Mouse (Mus musculus): ENCODE measurements around the gene G0s2. TPM values are rescaled to one million over a fixed set of nuclear protein-coding genes. Genes with fewer than 3 reads are reported as not detected.

Gene G0s2
- total and polyA plus RNA-seq, 3 experiments = 44.8 to 229 (median 57.9) TPM

GRCm38 (mm10) chr1:193227537-193227936 is 45.5 kb downstream of the G0s2 start:
- peaks cover 1% of the 10 kb centered on the region; the same call in 1 of the 2 replicates for H3K4me1 ChIP-seq (ENCODE audit: control insufficient read depth, insufficient read depth, low read length)
- no peak overlapping the region for H3K4me3 ChIP-seq
- no peak for TF ChIP-seq POLR2A (IDR thresholded peaks at IDR 0.05; ENCODE audit: insufficient read depth, low read depth, low read length)
- no peak for TF ChIP-seq EP300 (IDR thresholded peaks at IDR 0.05; ENCODE audit: insufficient read depth, low read depth, low read length)
- TF ChIP-seq CTCF (IDR thresholded peaks at IDR 0.05) = no peak
- H3K27ac ChIP-seq = no peak overlapping the region
- no peaks in the 10 kb centered on the region for H3K79me2 ChIP-seq (replicated peaks; ENCODE audit: control insufficient read depth, insufficient read depth, low read length)
- no peak overlapping the region for H3K9ac ChIP-seq (ENCODE audit: low read depth, low read length)
- WGBS = 84% methylated on average over 4 of the region's 4 CpGs
- H3K27me3 ChIP-seq (ENCODE audit: control insufficient read depth, insufficient read depth, low read length) = no peaks in the 10 kb centered on the region
- no peak for DNase-seq
- intact Hi-C loops (cut with DNase I) = no loop called here
- H3K36me3 ChIP-seq (ENCODE audit: control insufficient read depth, insufficient read depth, low read length) = no peaks in the 10 kb centered on the region

- 38% methylated on average over 7 of the region's 7 CpGs for WGBS
- no peak overlapping the region for H3K27ac ChIP-seq
- H3K9ac ChIP-seq (ENCODE audit: low read depth, low read length) = no peak overlapping the region
- H3K79me2 ChIP-seq (replicated peaks; ENCODE audit: control insufficient read depth, insufficient read depth, low read length) = no peaks in the 10 kb centered on the region
- intact Hi-C loops (cut with DNase I) = no loop called here
- H3K27me3 ChIP-seq (ENCODE audit: control insufficient read depth, insufficient read depth, low read length) = no peaks in the 10 kb centered on the region
- no peaks in the 10 kb centered on the region for H3K36me3 ChIP-seq (ENCODE audit: control insufficient read depth, insufficient read depth, low read length)
- peaks cover 1% of the 10 kb centered on the region; the same call in 1 of the 2 replicates for H3K4me1 ChIP-seq (ENCODE audit: control insufficient read depth, insufficient read depth, low read length)
- no peak for DNase-seq
- H3K4me3 ChIP-seq = no peak overlapping the region
- TF ChIP-seq CTCF (IDR thresholded peaks at IDR 0.05) (no peak), POLR2A (IDR thresholded peaks at IDR 0.05; ENCODE audit: insufficient read depth, low read depth, low read length) (no peak), EP300 (IDR thresholded peaks at IDR 0.05; ENCODE audit: insufficient read depth, low read depth, low read length) (no peak)
These were observed 46.1 kb downstream of the G0s2 start for GRCm38 (mm10) chr1:193226724-193227522.

- DNase-seq = no peak
- H3K4me1 ChIP-seq (ENCODE audit: control insufficient read depth, insufficient read depth, low read length) = peaks cover 1% of the 10 kb centered on the region; the same call in 1 of the 2 replicates
- no peak overlapping the region for H3K27ac ChIP-seq
- intact Hi-C loops (cut with DNase I) = no loop called here
- no peak overlapping the region for H3K4me3 ChIP-seq
- no peak for TF ChIP-seq EP300 (IDR thresholded peaks at IDR 0.05; ENCODE audit: insufficient read depth, low read depth, low read length)
- no peak for TF ChIP-seq POLR2A (IDR thresholded peaks at IDR 0.05; ENCODE audit: insufficient read depth, low read depth, low read length)
- no peak for TF ChIP-seq CTCF (IDR thresholded peaks at IDR 0.05)
- H3K36me3 ChIP-seq (ENCODE audit: control insufficient read depth, insufficient read depth, low read length) = no peaks in the 10 kb centered on the region
- no peak overlapping the region for H3K9ac ChIP-seq (ENCODE audit: low read depth, low read length)
- H3K79me2 ChIP-seq (replicated peaks; ENCODE audit: control insufficient read depth, insufficient read depth, low read length) = no peaks in the 10 kb centered on the region
- WGBS = 90% methylated on average over 4 of the region's 4 CpGs
- no peaks in the 10 kb centered on the region for H3K27me3 ChIP-seq (ENCODE audit: control insufficient read depth, insufficient read depth, low read length)
These were observed 46.9 kb downstream of the G0s2 start for GRCm38 (mm10) chr1:193226114-193226513.

GRCm38 (mm10) chr1:193225531-193225930 is 47.5 kb downstream of the G0s2 start:
- Histone ChIP-seq H3K79me2 (replicated peaks; ENCODE audit: control insufficient read depth, insufficient read depth, low read length) (no peaks in the 10 kb centered on the region), H3K27me3 (ENCODE audit: control insufficient read depth, insufficient read depth, low read length) (no peaks in the 10 kb centered on the region), H3K4me3 (no peak overlapping the region), H3K36me3 (ENCODE audit: control insufficient read depth, insufficient read depth, low read length) (no peaks in the 10 kb centered on the region), H3K9ac (ENCODE audit: low read depth, low read length) (no peak overlapping the region), H3K4me1 (ENCODE audit: control insufficient read depth, insufficient read depth, low read length) (peaks cover 1% of the 10 kb centered on the region; the same call in 1 of the 2 replicates), H3K27ac (no peak overlapping the region)
- no peak for DNase-seq
- TF ChIP-seq CTCF (IDR thresholded peaks at IDR 0.05) = no peak
- no peak for TF ChIP-seq EP300 (IDR thresholded peaks at IDR 0.05; ENCODE audit: insufficient read depth, low read depth, low read length)
- no peak for TF ChIP-seq POLR2A (IDR thresholded peaks at IDR 0.05; ENCODE audit: insufficient read depth, low read depth, low read length)
- intact Hi-C loops (cut with DNase I) = no loop called here
- 79% methylated on average over 3 of the region's 3 CpGs for WGBS

Other genes with a start within 250 kb of the G0s2 start
- under 1 TPM; 0.34 to 0.41 TPM for gene Syt14, start 237.4 kb downstream of the G0s2 start, total RNA-seq (2021)
- gene Syt14, start 237.4 kb downstream of the G0s2 start, polyA plus RNA-seq (2012; rRNA removed) = 0.02 TPM in 1 of 2 replicates, not detected in the other
- 10 to 100 TPM in 1 of 2 experiments, 1 to 10 TPM in 1; 7.8 to 10.2 TPM for gene Diexf, start 142.9 kb downstream of the G0s2 start, total RNA-seq (2021)
- 7.3 and 17.5 TPM in 2 replicates for gene Diexf, start 142.9 kb downstream of the G0s2 start, polyA plus RNA-seq (2012; rRNA removed)
- gene Irf6, start 120.1 kb downstream of the G0s2 start, total RNA-seq (2021) = 1 to 10 TPM; 1.9 to 2.1 TPM
- 2.5 and 3.6 TPM in 2 replicates for gene Irf6, start 120.1 kb downstream of the G0s2 start, polyA plus RNA-seq (2012; rRNA removed)
- gene A130010J15Rik, start 105.2 kb downstream of the G0s2 start, total RNA-seq (2021) = 1 to 10 TPM; 3.3 to 3.5 TPM
- 2.7 and 5.1 TPM in 2 replicates for gene A130010J15Rik, start 105.2 kb downstream of the G0s2 start, polyA plus RNA-seq (2012; rRNA removed)
- gene Traf3ip3, start 71.5 kb downstream of the G0s2 start, total RNA-seq (2021) = 1 to 10 TPM in 1 of 2 experiments, under 1 TPM in 1; 0.94 to 2.7 TPM
- gene Traf3ip3, start 71.5 kb downstream of the G0s2 start, polyA plus RNA-seq (2012; rRNA removed) = 1.9 and 2.2 TPM in 2 replicates
- gene Lamb3, start 65.5 kb downstream of the G0s2 start, total RNA-seq (2021) = 10 to 100 TPM; 11.4 to 11.9 TPM
- gene Lamb3, start 65.5 kb downstream of the G0s2 start, polyA plus RNA-seq (2012; rRNA removed) = 9.2 and 11.1 TPM in 2 replicates
- 10 to 100 TPM; 10.5 to 15.1 TPM for gene Hsd11b1, start 9.1 kb downstream of the G0s2 start, total RNA-seq (2021)
- gene Hsd11b1, start 9.1 kb downstream of the G0s2 start, polyA plus RNA-seq (2012; rRNA removed) = 18.8 and 20.9 TPM in 2 replicates
- gene Camk1g, start 97.1 kb upstream of the G0s2 start, total RNA-seq (2021) = under 1 TPM in 1 of 2 experiments, not detected in 1; 0.16 TPM
- 2.8 and 2.9 TPM in 2 replicates for gene Camk1g, start 97.1 kb upstream of the G0s2 start, polyA plus RNA-seq (2012; rRNA removed)